Mouse (Mus musculus) c-Kit-positive CD71-positive TER-119-negative erythroid progenitor cells, embryonic 14.5 days (primary cell): ENCODE results near the gene Olfr1371.

Source experiments
- DNase-seq: peaks from one replicate; pipeline ENCODE4 v3.0.0-alpha.2; 2013; ENCODE audit warnings: low read depth

Gene Olfr1371

GRCm38 (mm10) chr11:52213887-52214286 lies at the start of gene Olfr1371:
Olfr1371 (minus strand) TSS chr11:52213987.
- DNase-seq, result no peak

GRCm38 (mm10) chr11:52262338-52262737 lies 48.6 kb upstream of the Olfr1371 start:
- no peak for DNase-seq

- peak; percentile 33 for DNase-seq
Observed at GRCm38 (mm10) chr11:52261937-52262336, 48.1 kb upstream of the Olfr1371 start.

- DNase-seq, result no peak
Observed at GRCm38 (mm10) chr11:52260878-52261277, 47.1 kb upstream of the Olfr1371 start.

- DNase-seq, result no peak
Observed at GRCm38 (mm10) chr11:52258711-52259110, 44.9 kb upstream of the Olfr1371 start.

GRCm38 (mm10) chr11:52257376-52257775 lies 43.6 kb upstream of the Olfr1371 start:
- DNase-seq, result no peak

GRCm38 (mm10) chr11:52255077-52255476 lies 41.3 kb upstream of the Olfr1371 start:
- DNase-seq, result no peak

- DNase-seq, result peak; percentile 25
Observed at GRCm38 (mm10) chr11:52253674-52254375, 40.0 kb upstream of the Olfr1371 start.

- no peak for DNase-seq
Observed at GRCm38 (mm10) chr11:52252692-52253091, 38.9 kb upstream of the Olfr1371 start.

- DNase-seq, result no peak
Observed at GRCm38 (mm10) chr11:52251770-52252169, 38.0 kb upstream of the Olfr1371 start.

- no peak for DNase-seq
Observed at GRCm38 (mm10) chr11:52249452-52249851, 35.7 kb upstream of the Olfr1371 start.

- no peak for DNase-seq
Observed at GRCm38 (mm10) chr11:52240898-52241542, 27.2 kb upstream of the Olfr1371 start.

- DNase-seq, result no peak
Observed at GRCm38 (mm10) chr11:52234509-52234908, 20.7 kb upstream of the Olfr1371 start.

- DNase-seq, result no peak
Observed at GRCm38 (mm10) chr11:52233906-52234305, 20.1 kb upstream of the Olfr1371 start.

GRCm38 (mm10) chr11:52233043-52233653 lies 19.4 kb upstream of the Olfr1371 start:
- DNase-seq, result no peak

- peak; percentile 71 for DNase-seq
Observed at GRCm38 (mm10) chr11:52231606-52232541, 18.1 kb upstream of the Olfr1371 start, which contains the start of gene Skp1a. Skp1a (plus strand) TSS chr11:52231995.

- DNase-seq, result no peak
Observed at GRCm38 (mm10) chr11:52230694-52231093, 16.9 kb upstream of the Olfr1371 start.

- DNase-seq, result no peak
Observed at GRCm38 (mm10) chr11:52228722-52229448, 15.1 kb upstream of the Olfr1371 start.

GRCm38 (mm10) chr11:52227466-52228226 lies 13.9 kb upstream of the Olfr1371 start:
- no peak for DNase-seq

GRCm38 (mm10) chr11:52227053-52227452 lies 13.3 kb upstream of the Olfr1371 start:
- DNase-seq, result no peak
